Mouse (Mus musculus) megakaryocyte, embryonic 14.5 days (primary cell): ENCODE results near the gene Sorbs1.

Source experiments
- FLI1 ChIP-seq: IDR thresholded peaks from 2 replicates; pipeline ENCODE4 v1.6.1; 2012; ENCODE audit warnings: low read length, inconsistent platforms, mixed read lengths
- GATA1 ChIP-seq: IDR thresholded peaks from 3 replicates; pipeline ENCODE4 v1.6.1; 2012; ENCODE audit warnings: mixed read lengths, low read length, inconsistent platforms, borderline replicate concordance

GRCm38 (mm10) chr19:40548796-40549515, 35.4 kb upstream of the Sorbs1 start:
- TF ChIP-seq FLI1, result no peak
- no peak for TF ChIP-seq GATA1
